ENCODE assay signal across 8 mouse cellular contexts in the genomic region with DNA sequence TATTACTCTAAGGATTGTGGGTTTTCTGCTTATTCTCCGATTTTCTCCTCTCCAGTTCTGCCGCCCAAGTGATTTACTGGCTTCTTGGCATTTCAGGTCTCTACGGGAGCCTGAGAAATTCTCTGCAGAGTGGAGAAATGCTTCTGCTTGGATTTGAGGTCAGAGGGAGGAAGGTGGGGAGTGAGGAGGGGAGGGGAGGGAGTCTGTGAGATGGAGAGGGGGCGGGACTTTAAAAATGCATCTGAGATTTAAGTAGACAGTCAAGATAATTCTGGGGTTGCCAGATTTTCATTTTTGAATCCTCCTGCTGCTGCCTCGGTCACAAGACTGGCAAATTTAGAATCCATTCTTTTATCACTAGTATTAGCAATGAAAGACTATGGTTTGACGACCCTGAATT. TPM values are rescaled to one million over a fixed set of nuclear protein-coding genes. Genes with fewer than 3 reads are reported as not detected.
DNase-seq lines count a peak whose midpoint lies in the region; ATAC-seq and TF ChIP-seq lines count a peak whose summit lies in the region.

No protein-coding gene starts in this region.

- peaks cover 36% of the 10 kb centered on the region for H3K4me1 ChIP-seq in forebrain, embryonic 13.5 days
- H3K4me1 ChIP-seq in intestine, postnatal 0 days (replicated peaks; ENCODE audit: control insufficient read depth, insufficient read depth, low read length): no peaks in the 10 kb centered on the region
- H3K4me1 ChIP-seq in liver, embryonic 13.5 days (replicated peaks): peaks cover 63% of the 10 kb centered on the region

- peak; percentile 38 to 71 for DNase-seq in frontal cortex, adult 2 months (ENCODE audit: extremely low spot score in 1 of 2, low spot score in 1 of 2)
- no peak for DNase-seq in frontal cortex, postnatal 14 days (ENCODE audit: low spot score in 2 of 2)
- DNase-seq in adrenal gland, postnatal 14 days: peak; percentile 58
- DNase-seq in liver, embryonic 13.5 days: no peak
- peak; percentile 56 for DNase-seq in right cerebral cortex, adult 18-20 months
- no peak for DNase-seq in urinary bladder, postnatal 14 days (ENCODE audit: low spot score)

- ATAC-seq in forebrain, embryonic 13.5 days: no peak
- no peak for ATAC-seq in intestine, postnatal 0 days
- ATAC-seq in liver, embryonic 13.5 days (ENCODE audit: low read depth): no peak

- no peaks in the 10 kb centered on the region for H3K9me3 ChIP-seq in forebrain, embryonic 13.5 days (replicated peaks)
- H3K9me3 ChIP-seq in intestine, postnatal 0 days (ENCODE audit: control insufficient read depth): no peaks in the 10 kb centered on the region
- H3K9me3 ChIP-seq in liver, embryonic 13.5 days (replicated peaks): no peaks in the 10 kb centered on the region

- peak overlapping the region; percentile 89; the same call in 1 of the 2 replicates for H3K9ac ChIP-seq in forebrain, embryonic 13.5 days
- H3K9ac ChIP-seq in intestine, postnatal 0 days (ENCODE audit: low read depth, low read length): peak overlapping the region; percentile 60; the same call in 1 of the 2 replicates
- peak overlapping the region; percentile 73 for H3K9ac ChIP-seq in liver, embryonic 13.5 days

- 11% methylated on average over 6 of the region's 6 CpGs for WGBS in forebrain, embryonic 13.5 days
- 17% methylated on average over 6 of the region's 6 CpGs for whole genome bisulfite sequencing in intestine, postnatal 0 days
- 8% methylated on average over 6 of the region's 6 CpGs for WGBS in liver, embryonic 13.5 days (ENCODE audit: insufficient replicate concordance)

- TF ChIP-seq CTCF in intestine, postnatal 0 days (IDR thresholded peaks at IDR 0.05; ENCODE audit: low read depth): no peak

- no peak overlapping the region for H3K27ac ChIP-seq in forebrain, embryonic 13.5 days
- H3K27ac ChIP-seq in intestine, postnatal 0 days (ENCODE audit: low read depth, low read length): no peak overlapping the region
- no peak overlapping the region for H3K27ac ChIP-seq in liver, embryonic 13.5 days

- peak overlapping the region; percentile 72 for H3K4me3 ChIP-seq in forebrain, embryonic 13.5 days
- peak overlapping the region; percentile 67 for H3K4me3 ChIP-seq in intestine, postnatal 0 days (ENCODE audit: low read depth, low read length)
- peak overlapping the region; percentile 72 for H3K4me3 ChIP-seq in liver, embryonic 13.5 days (replicated peaks)

- peaks cover 30% of the 10 kb centered on the region for H3K27me3 ChIP-seq in forebrain, embryonic 13.5 days
- 0 out of 2 replicates have a peak, but pooled peaks cover 8% of the 10 kb centered on the region for H3K27me3 ChIP-seq in intestine, postnatal 0 days (replicated peaks; ENCODE audit: control insufficient read depth, insufficient read depth, low read length)
- peaks cover 58% of the 10 kb centered on the region for H3K27me3 ChIP-seq in liver, embryonic 13.5 days

- peak overlapping the region; percentile 100 for H3K4me2 ChIP-seq in forebrain, embryonic 13.5 days
- H3K4me2 ChIP-seq in intestine, postnatal 0 days (replicated peaks; ENCODE audit: low read depth): peak overlapping the region; percentile 100
- H3K4me2 ChIP-seq in liver, embryonic 13.5 days: peak overlapping the region; percentile 97

- no peaks in the 10 kb centered on the region for H3K36me3 ChIP-seq in forebrain, embryonic 13.5 days (ENCODE audit: poor library complexity, severe bottlenecking)
- H3K36me3 ChIP-seq in intestine, postnatal 0 days (ENCODE audit: control insufficient read depth, insufficient read depth): no peaks in the 10 kb centered on the region
- H3K36me3 ChIP-seq in liver, embryonic 13.5 days: peaks cover 10% of the 10 kb centered on the region

RNA-seq across cellular contexts. Expression of gene March5, which starts 31.4 kb away (rescaled TPM):
- polyA plus RNA-seq in frontal cortex, adult 2 months (2012; rRNA removed): 67.7 and 70.6 TPM in 2 replicates
- total RNA-seq in adrenal gland, postnatal 14 days (2021): 143 TPM in 2 replicates
- 128 and 139 TPM in 2 replicates for polyA plus RNA-seq in forebrain, embryonic 13.5 days (2015; fragmentation: Nextera tagmentation; extraction: Ambion mirVana)
- polyA plus RNA-seq in intestine, postnatal 0 days (2015; fragmentation: Nextera tagmentation; extraction: Ambion mirVana): 44.9 and 45.6 TPM in 2 replicates
- 147 and 159 TPM in 2 replicates for polyA plus RNA-seq in liver, embryonic 13.5 days (2015; fragmentation: Nextera tagmentation; extraction: Ambion mirVana)

RNA-seq across cellular contexts. Expression of gene Cpeb3, which starts 32.5 kb away (rescaled TPM):
- polyA plus RNA-seq in frontal cortex, adult 2 months (2012; rRNA removed): 35.2 and 39.6 TPM in 2 replicates
- 15.4 and 19.3 TPM in 2 replicates for total RNA-seq in adrenal gland, postnatal 14 days (2021)
- 4.2 and 4.8 TPM in 2 replicates for polyA plus RNA-seq in forebrain, embryonic 13.5 days (2015; fragmentation: Nextera tagmentation; extraction: Ambion mirVana)
- polyA plus RNA-seq in intestine, postnatal 0 days (2015; fragmentation: Nextera tagmentation; extraction: Ambion mirVana): 1.6 TPM in 2 replicates
- 1.7 and 1.9 TPM in 2 replicates for polyA plus RNA-seq in liver, embryonic 13.5 days (2015; fragmentation: Nextera tagmentation; extraction: Ambion mirVana)

Comparison
In these comparisons a context has a peak if more than half of its experiments do, and no peak if none do; other contexts are left out.
1. DNase-seq: peak in frontal cortex, adult 2 months (2 of 2), adrenal gland, postnatal 14 days (single experiment) and right cerebral cortex, adult 18-20 months (single experiment); none in frontal cortex, postnatal 14 days (0 of 2), liver, embryonic 13.5 days (single experiment) and urinary bladder, postnatal 14 days (single experiment).
2. Peak in every context shown above with its lines, with median percentiles within 50 percentile points of each other: H3K4me2 ChIP-seq, H3K4me3 ChIP-seq and H3K9ac ChIP-seq.